Mouse (Mus musculus) regulatory T cell (primary cell): ENCODE data around the gene Ppp6r1.
"Not testable (repeated sequence)": the region's sequence is repeated elsewhere in the genome, so short reads cannot be mapped to it uniquely, and the experiment has no call there.

Experiments used
- in situ Hi-C: fragments of 300-600 bp; cut with MboI, MseI; formaldehyde crosslinking; loops from one replicate; pipeline ENCODE4 v1.15.1; 2025; ENCODE audit warnings: high pct_unique_total_duplicates

The Ppp6r1 gene

GRCm38 (mm10) chr7:4623544-4624189, 35.2 kb downstream of the Ppp6r1 start:
- in situ Hi-C loops, result no loop called here

GRCm38 (mm10) chr7:4619979-4620378, 38.8 kb downstream of the Ppp6r1 start:
- in situ Hi-C loops, result no loop called here

GRCm38 (mm10) chr7:4613740-4614403, 44.9 kb downstream of the Ppp6r1 start:
- in situ Hi-C loops, result no loop called here

GRCm38 (mm10) chr7:4612956-4613355, 45.9 kb downstream of the Ppp6r1 start:
- in situ Hi-C loops, result no loop called here

GRCm38 (mm10) chr7:4612386-4612785, 46.4 kb downstream of the Ppp6r1 start:
- in situ Hi-C loops, result no loop called here

- in situ Hi-C loops, result no loop called here
Observed at GRCm38 (mm10) chr7:4611921-4612341, 46.9 kb downstream of the Ppp6r1 start.

GRCm38 (mm10) chr7:4611511-4611910, 47.3 kb downstream of the Ppp6r1 start:
- in situ Hi-C loops, result no loop called here

GRCm38 (mm10) chr7:4608002-4608401, 50.8 kb downstream of the Ppp6r1 start:
- in situ Hi-C loops, result loop anchor here (5.0 kb wide), 1 partner anchor 36 kb away; no protein-coding TSS in a partner anchor

GRCm38 (mm10) chr7:4603873-4604272, 54.9 kb downstream of the Ppp6r1 start, which contains the start of gene Ptprh:
TSS of gene Ptprh (minus strand) at chr7:4604041.
- in situ Hi-C loops, result no loop called here

GRCm38 (mm10) chr7:4602969-4603368, 55.9 kb downstream of the Ppp6r1 start:
- in situ Hi-C loops, result no loop called here

GRCm38 (mm10) chr7:4597046-4597445, 61.8 kb downstream of the Ppp6r1 start:
- in situ Hi-C loops, result not testable (repeated sequence)
